Mouse (Mus musculus): ENCODE data around the gene Kif21b.

GRCm38 (mm10) chr1:136117069-136117468 lies 14.1 kb upstream of the Kif21b start:
- TF ChIP-seq POLR2A (IDR thresholded peaks at IDR 0.05; ENCODE audit: insufficient read length, low read depth) = no peak
- TF ChIP-seq TCF12 (IDR thresholded peaks at IDR 0.05; ENCODE audit: insufficient read depth, poor library complexity, severe bottlenecking) = no peak
- TF ChIP-seq REST (IDR thresholded peaks at IDR 0.05; ENCODE audit: insufficient read depth, insufficient read length) = no peak
- TF ChIP-seq MYOG (IDR thresholded peaks at IDR 0.05; ENCODE audit: control insufficient read depth in 1 of 3, insufficient read depth in 1 of 3, insufficient read length in 2 of 3, low read depth in 2 of 3) = no peak
- no peak for TF ChIP-seq E2F4 (IDR thresholded peaks at IDR 0.05; ENCODE audit: insufficient read depth)
- no peak for TF ChIP-seq CEBPB (IDR thresholded peaks at IDR 0.05; ENCODE audit: insufficient read depth, poor library complexity, severe bottlenecking)
- no peak for TF ChIP-seq POLR2AphosphoS2 (IDR thresholded peaks at IDR 0.05; ENCODE audit: insufficient read length, low read depth)
- TF ChIP-seq USF1 (IDR thresholded peaks at IDR 0.05; ENCODE audit: low read depth) = no peak
- no peak for TF ChIP-seq MAX (IDR thresholded peaks at IDR 0.05; ENCODE audit: low read depth)

Data from myocyte (in vitro differentiated cells).